Mouse (Mus musculus) forebrain, embryonic 14.5 days (tissue): Measurements from ENCODE around the gene Wdr95. TPM values are rescaled to one million over a fixed set of nuclear protein-coding genes. Genes with fewer than 3 reads are reported as not detected.

ENCODE experiments used
- ATAC-seq: fragments of 200-750 bp; cut with Nextera tagmentation; 2 replicates; pipeline ENCODE4 v1.8.0; 2017; ENCODE audit warnings: mild to moderate bottlenecking, moderate library complexity
- DNase-seq: peaks from one replicate; pipeline ENCODE4 v3.0.0-alpha.2; 2015; ENCODE audit warnings: low spot score
- H3K27ac ChIP-seq: fragments of 300-500 bp; sonication (generic); 2 replicates; pipeline ENCODE4 v1.5.1; 2014; ENCODE audit warnings: low read depth, mild to moderate bottlenecking, control low read depth, low read length, moderate library complexity
- H3K27me3 ChIP-seq: fragments of 300-500 bp; sonication (generic); replicated peaks from 2 replicates; pipeline ENCODE4 v1.6.1; 2014; ENCODE audit warnings: low read length, control low read depth, mixed read lengths; ENCODE audit not compliant: control insufficient read depth, insufficient read depth
- H3K36me3 ChIP-seq: fragments of 300-500 bp; sonication (generic); 2 replicates; pipeline ENCODE4 v1.6.1; 2014; ENCODE audit warnings: low read length, control low read depth; ENCODE audit not compliant: control insufficient read depth, insufficient read depth
- H3K4me1 ChIP-seq: fragments of 300-500 bp; sonication (generic); 2 replicates; pipeline ENCODE4 v1.6.1; 2014; ENCODE audit warnings: antibody characterized with exemption, low read length, control low read depth; ENCODE audit not compliant: control insufficient read depth, insufficient read depth
- H3K4me2 ChIP-seq: fragments of 300-500 bp; sonication (generic); 2 replicates; pipeline ENCODE4 v1.6.1; 2014; ENCODE audit warnings: mild to moderate bottlenecking, control low read depth, low read length
- H3K4me3 ChIP-seq: fragments of 300-500 bp; sonication (generic); 2 replicates; pipeline ENCODE4 v1.5.1; 2014; ENCODE audit warnings: low read depth, low read length, control low read depth
- H3K9ac ChIP-seq: fragments of 300-500 bp; sonication (generic); 2 replicates; pipeline ENCODE4 v1.6.1; 2014; ENCODE audit warnings: mild to moderate bottlenecking, low read length, control low read depth, moderate library complexity
- H3K9me3 ChIP-seq: fragments of 300-500 bp; sonication (generic); replicated peaks from 2 replicates; pipeline ENCODE4 v1.6.1; 2016; ENCODE audit warnings: low read length, control low read depth, mixed read lengths; ENCODE audit not compliant: control insufficient read depth
- WGBS: fragments of 180-500 bp; shearing (Covaris S2); extraction: QIAGEN DNeasy Blood & Tissue Kit; methylation state at CpG from one replicate; pipeline ENCODE4 v1.1.7; 2014; 5-methylcytosine and 5-hydroxymethylcytosine counted together
- polyA plus RNA-seq: library from polyadenylated mRNA; unstranded; fragments of >200 nt; fragmentation: Nextera tagmentation; extraction: Ambion mirVana; gene quantifications from 2 replicates; pipeline ENCODE4 v1.2.1, GENCODE M21; 2014

Gene Wdr95
- 0.69 and 1.2 TPM in 2 replicates for polyA plus RNA-seq

- H3K9ac ChIP-seq, result peak within 1 kb of the TSS; percentile 43
- no peaks in the 10 kb centered on the region for H3K36me3 ChIP-seq
- H3K9me3 ChIP-seq, result no peaks in the 10 kb centered on the region
- H3K27ac ChIP-seq, result peak within 1 kb of the TSS; percentile 90
- 6% methylated on average over 29 of the region's 29 CpGs for WGBS
- ATAC-seq (peak; percentile 70), DNase-seq (peak; percentile 96)
- H3K27me3 ChIP-seq, result no peaks in the 10 kb centered on the region
- no peak within 1 kb of the TSS for H3K4me3 ChIP-seq
- peaks cover 43% of the 10 kb centered on the region for H3K4me1 ChIP-seq
- H3K4me2 ChIP-seq, result peak within 1 kb of the TSS; percentile 36
Measured at GRCm38 (mm10) chr5:149527999-149528729, at the start of gene Wdr95. Wdr95 (plus strand) TSS chr5:149528679.

- ATAC-seq, result no peak
- H3K9ac ChIP-seq, result no peak overlapping the region
Measured at GRCm38 (mm10) chr5:149481920-149482319, 46.6 kb upstream of the Wdr95 start.

GRCm38 (mm10) chr5:149483321-149484052 is 45.0 kb upstream of the Wdr95 start:
- Histone ChIP-seq H3K27ac (no peak overlapping the region), H3K4me3 (no peak overlapping the region), H3K4me1 (peaks cover 14% of the 10 kb centered on the region), H3K27me3 (no peaks in the 10 kb centered on the region), H3K36me3 (no peaks in the 10 kb centered on the region), H3K4me2 (no peak overlapping the region), H3K9me3 (no peaks in the 10 kb centered on the region), H3K9ac (no peak overlapping the region)
- DNase-seq (no peak), ATAC-seq (no peak)
- WGBS, result 73% methylated on average over 12 of the region's 12 CpGs

More at GRCm38 (mm10) chr5:149481920-149482319, 46.6 kb upstream of the Wdr95 start:
- no peak overlapping the region for H3K27ac ChIP-seq
- H3K9me3 ChIP-seq, result no peaks in the 10 kb centered on the region
- H3K27me3 ChIP-seq, result no peaks in the 10 kb centered on the region
- 74% methylated on average over 7 of the region's 7 CpGs for WGBS
- no peak for DNase-seq
- no peaks in the 10 kb centered on the region for H3K36me3 ChIP-seq
- no peak overlapping the region for H3K4me2 ChIP-seq
- H3K4me3 ChIP-seq, result no peak overlapping the region
- H3K4me1 ChIP-seq, result peaks cover 4% of the 10 kb centered on the region; the same call in 1 of the 2 replicates

GRCm38 (mm10) chr5:149484270-149484669 is 44.2 kb upstream of the Wdr95 start:
- 86% methylated on average over 12 of the region's 12 CpGs for WGBS
- H3K36me3 ChIP-seq, result no peaks in the 10 kb centered on the region
- H3K4me3 ChIP-seq, result no peak overlapping the region
- no peak overlapping the region for H3K4me2 ChIP-seq
- H3K4me1 ChIP-seq, result peaks cover 17% of the 10 kb centered on the region
- H3K9ac ChIP-seq, result no peak overlapping the region
- no peak overlapping the region for H3K27ac ChIP-seq
- H3K9me3 ChIP-seq, result no peaks in the 10 kb centered on the region
- no peaks in the 10 kb centered on the region for H3K27me3 ChIP-seq
- DNase-seq (no peak), ATAC-seq (no peak)

- 91% methylated on average over 6 of the region's 6 CpGs for WGBS
- ATAC-seq, result no peak
- Histone ChIP-seq H3K4me1 (peaks cover 29% of the 10 kb centered on the region), H3K36me3 (no peaks in the 10 kb centered on the region), H3K9me3 (no peaks in the 10 kb centered on the region), H3K4me3 (no peak overlapping the region), H3K9ac (no peak overlapping the region), H3K4me2 (no peak overlapping the region), H3K27ac (no peak overlapping the region), H3K27me3 (no peaks in the 10 kb centered on the region)
- no peak for DNase-seq
Measured at GRCm38 (mm10) chr5:149485447-149485846, 43.0 kb upstream of the Wdr95 start.

- Histone ChIP-seq H3K36me3 (no peaks in the 10 kb centered on the region), H3K9ac (peak overlapping the region; percentile 47)
- 9% methylated on average over 11 of the region's 11 CpGs for WGBS
Measured at GRCm38 (mm10) chr5:149488360-149489021, 40.0 kb upstream of the Wdr95 start.

GRCm38 (mm10) chr5:149489136-149489535 is 39.3 kb upstream of the Wdr95 start:
- H3K4me3 ChIP-seq, result peak overlapping the region; percentile 22
- peak overlapping the region; percentile 97 for H3K27ac ChIP-seq
- DNase-seq, result peak; percentile 97
- 6% methylated on average over 11 of the region's 11 CpGs for WGBS
- no peaks in the 10 kb centered on the region for H3K36me3 ChIP-seq
- H3K9me3 ChIP-seq, result no peaks in the 10 kb centered on the region
- no peaks in the 10 kb centered on the region for H3K27me3 ChIP-seq
- peak overlapping the region; percentile 47 for H3K9ac ChIP-seq
- ATAC-seq, result peak; percentile 95
- H3K4me2 ChIP-seq, result peak overlapping the region; percentile 52
- peaks cover 32% of the 10 kb centered on the region for H3K4me1 ChIP-seq

More at GRCm38 (mm10) chr5:149488360-149489021, 40.0 kb upstream of the Wdr95 start:
- H3K27me3 ChIP-seq, result no peaks in the 10 kb centered on the region
- peak overlapping the region; percentile 97 for H3K27ac ChIP-seq
- peaks cover 32% of the 10 kb centered on the region for H3K4me1 ChIP-seq
- peak overlapping the region; percentile 52 for H3K4me2 ChIP-seq
- no peak overlapping the region for H3K4me3 ChIP-seq
- ATAC-seq, result peak; percentile 76
- H3K9me3 ChIP-seq, result no peaks in the 10 kb centered on the region
- DNase-seq, result peak; percentile 72

- H3K27me3 ChIP-seq, result no peaks in the 10 kb centered on the region
- WGBS, result 70% methylated on average over 15 of the region's 15 CpGs
- peaks cover 28% of the 10 kb centered on the region for H3K4me1 ChIP-seq
- no peaks in the 10 kb centered on the region for H3K36me3 ChIP-seq
- ATAC-seq (no peak), DNase-seq (no peak)
- H3K4me3 ChIP-seq, result no peak overlapping the region
- peak overlapping the region; percentile 97 for H3K27ac ChIP-seq
- no peak overlapping the region for H3K4me2 ChIP-seq
- no peaks in the 10 kb centered on the region for H3K9me3 ChIP-seq
- peak overlapping the region; percentile 25; the same call in 1 of the 2 replicates for H3K9ac ChIP-seq
Measured at GRCm38 (mm10) chr5:149490275-149490674, 38.2 kb upstream of the Wdr95 start.
